Mouse (Mus musculus): ENCODE data around the gene Glt1d1.

- no peak for TF ChIP-seq ZNF384 (IDR thresholded peaks at IDR 0.05; ENCODE audit: low read depth, low read length)
- TF ChIP-seq CHD2 (IDR thresholded peaks at IDR 0.05; ENCODE audit: low read depth, low read length) = no peak
These were observed 64.5 kb downstream of the Glt1d1 start for GRCm38 (mm10) chr5:127696602-127697001.
